Mouse (Mus musculus) small intestine, adult 2 months (tissue): ENCODE data around the gene Phox2b. TPM values are rescaled to one million over a fixed set of nuclear protein-coding genes. Genes with fewer than 3 reads are reported as not detected.

ENCODE experiments used
- H3K27ac ChIP-seq: fragments of 200-500 bp; 2 replicates; pipeline ENCODE4 v1.5.1; 2012; ENCODE audit warnings: low read depth, low read length, control low read depth, inconsistent platforms; ENCODE audit not compliant: insufficient read depth
- H3K27me3 ChIP-seq: fragments of 200-500 bp; 2 replicates; pipeline ENCODE4 v1.6.1; 2012; ENCODE audit warnings: mild to moderate bottlenecking, moderate library complexity, low read length, inconsistent platforms; ENCODE audit not compliant: control insufficient read depth, insufficient read depth
- H3K36me3 ChIP-seq: fragments of 200-500 bp; 2 replicates; pipeline ENCODE4 v1.6.1; 2012; ENCODE audit warnings: mild to moderate bottlenecking, low read length, control low read depth, inconsistent platforms; ENCODE audit not compliant: control insufficient read depth, insufficient read depth
- H3K4me1 ChIP-seq: fragments of 200-500 bp; 2 replicates; pipeline ENCODE4 v1.6.1; 2012; ENCODE audit warnings: low read length, inconsistent platforms, mixed read lengths; ENCODE audit not compliant: control insufficient read depth, insufficient read depth, insufficient read length
- H3K4me3 ChIP-seq: fragments of 200-500 bp; 2 replicates; pipeline ENCODE4 v1.5.1; 2012; ENCODE audit warnings: low read depth, mild to moderate bottlenecking, control low read depth, inconsistent platforms, low read length, moderate library complexity
- CTCF ChIP-seq: fragments of 200-500 bp; IDR thresholded peaks from 2 replicates; pipeline ENCODE4 v1.5.1; 2012; ENCODE audit warnings: low read depth, mild to moderate bottlenecking, control low read depth, inconsistent platforms, low read length, moderate library complexity, mixed read lengths; ENCODE audit not compliant: insufficient replicate concordance, insufficient read length; ENCODE audit errors: extremely low read depth
- POLR2A ChIP-seq: fragments of 200-500 bp; IDR thresholded peaks from 2 replicates; pipeline ENCODE4 v1.6.1; 2012; ENCODE audit warnings: low read depth, mild to moderate bottlenecking, control low read depth, inconsistent platforms, low read length, moderate library complexity
- WGBS: fragments of 180-500 bp; shearing (Covaris S2); methylation state at CpG from one replicate; pipeline ENCODE4 v1.1.7; 2018; 5-methylcytosine and 5-hydroxymethylcytosine counted together
- polyA plus RNA-seq: library from polyadenylated mRNA; depleted of rRNA; stranded (reverse); fragments of >200 nt; gene quantifications from 2 replicates; pipeline ENCODE4 v1.2.3, GENCODE M21; 2012

The Phox2b gene
- polyA plus RNA-seq, 1 experiment = 1.2 TPM

GRCm38 (mm10) chr5:67103016-67103415 is 3.9 kb upstream of the Phox2b start:
- TF ChIP-seq CTCF (no peak), POLR2A (no peak)
- Histone ChIP-seq H3K27ac (no peak overlapping the region), H3K27me3 (peaks cover 42% of the 10 kb centered on the region), H3K36me3 (no peaks in the 10 kb centered on the region), H3K4me1 (no peaks in the 10 kb centered on the region), H3K4me3 (no peak overlapping the region)
- WGBS = 9% methylated on average over 3 of the region's 3 CpGs

- H3K27me3 ChIP-seq = peaks cover 52% of the 10 kb centered on the region
- no peak overlapping the region for H3K4me3 ChIP-seq
- H3K4me1 ChIP-seq = no peaks in the 10 kb centered on the region
- H3K36me3 ChIP-seq = no peaks in the 10 kb centered on the region
- no peak overlapping the region for H3K27ac ChIP-seq
- WGBS = 8% methylated on average over 28 of the region's 28 CpGs
- TF ChIP-seq CTCF (no peak), POLR2A (no peak)
These were observed 2.9 kb upstream of the Phox2b start for GRCm38 (mm10) chr5:67101793-67102600.

GRCm38 (mm10) chr5:67101395-67101760 is 2.3 kb upstream of the Phox2b start:
- no peak overlapping the region for H3K4me3 ChIP-seq
- H3K27me3 ChIP-seq = peaks cover 57% of the 10 kb centered on the region
- TF ChIP-seq CTCF (no peak), POLR2A (no peak)
- no peaks in the 10 kb centered on the region for H3K36me3 ChIP-seq
- H3K4me1 ChIP-seq = no peaks in the 10 kb centered on the region
- 8% methylated on average over 9 of the region's 9 CpGs for WGBS
- H3K27ac ChIP-seq = no peak overlapping the region

GRCm38 (mm10) chr5:67100564-67101394 is 1.7 kb upstream of the Phox2b start:
- no peaks in the 10 kb centered on the region for H3K4me1 ChIP-seq
- TF ChIP-seq POLR2A = no peak
- TF ChIP-seq CTCF = no peak
- no peaks in the 10 kb centered on the region for H3K36me3 ChIP-seq
- H3K4me3 ChIP-seq = no peak overlapping the region
- H3K27ac ChIP-seq = no peak overlapping the region
- WGBS = 6% methylated on average over 34 of the region's 34 CpGs
- H3K27me3 ChIP-seq = peaks cover 63% of the 10 kb centered on the region

GRCm38 (mm10) chr5:67099393-67100271 is 531 bp upstream of the Phox2b start:
- peaks cover 71% of the 10 kb centered on the region for H3K27me3 ChIP-seq
- WGBS = 7% methylated on average over 32 of the region's 32 CpGs
- H3K27ac ChIP-seq = no peak overlapping the region

GRCm38 (mm10) chr5:67098051-67098732 is 909 bp downstream of the Phox2b start:
- Histone ChIP-seq H3K27me3 (peaks cover 75% of the 10 kb centered on the region), H3K4me1 (no peaks in the 10 kb centered on the region), H3K36me3 (no peaks in the 10 kb centered on the region), H3K4me3 (no peak overlapping the region), H3K27ac (no peak overlapping the region)
- 8% methylated on average over 23 of the region's 23 CpGs for WGBS
- TF ChIP-seq POLR2A (no peak), CTCF (no peak)

More at GRCm38 (mm10) chr5:67099393-67100271, 531 bp upstream of the Phox2b start:
- no peaks in the 10 kb centered on the region for H3K4me1 ChIP-seq
- TF ChIP-seq POLR2A = no peak
- no peak for TF ChIP-seq CTCF
- no peak overlapping the region for H3K4me3 ChIP-seq
- no peaks in the 10 kb centered on the region for H3K36me3 ChIP-seq
